Mouse (Mus musculus) forebrain, embryonic 10.5 days (tissue): Measurements from ENCODE around the gene Tmem139. TPM values are rescaled to one million over a fixed set of nuclear protein-coding genes. Genes with fewer than 3 reads are reported as not detected.

Experiments used
- DNase-seq: peaks from one replicate; pipeline ENCODE4 v3.0.0-alpha.2; 2017; ENCODE audit warnings: low spot score; ENCODE audit errors: extremely low spot score
- H3K27ac ChIP-seq: fragments of 300-500 bp; sonication (generic); 2 replicates; pipeline ENCODE4 v1.5.1; 2016; ENCODE audit warnings: mild to moderate bottlenecking
- H3K27me3 ChIP-seq: fragments of 300-500 bp; sonication (generic); 2 replicates; pipeline ENCODE4 v1.6.1; 2016; ENCODE audit warnings: mild to moderate bottlenecking; ENCODE audit not compliant: poor library complexity, severe bottlenecking
- H3K36me3 ChIP-seq: fragments of 300-500 bp; sonication (generic); replicated peaks from 2 replicates; pipeline ENCODE4 v1.6.1; 2016; ENCODE audit warnings: mild to moderate bottlenecking, moderate library complexity
- H3K4me1 ChIP-seq: fragments of 300-500 bp; sonication (generic); 2 replicates; pipeline ENCODE4 v1.6.1; 2016
- H3K4me3 ChIP-seq: fragments of 300-500 bp; sonication (generic); 2 replicates; pipeline ENCODE4 v1.5.1; 2016; ENCODE audit warnings: mild to moderate bottlenecking, moderate library complexity
- H3K9me3 ChIP-seq: fragments of 300-500 bp; sonication (generic); 2 replicates; pipeline ENCODE4 v1.6.1; 2016; ENCODE audit warnings: mild to moderate bottlenecking, moderate library complexity
- WGBS: fragments of 180-500 bp; shearing (Covaris S2); methylation state at CpG from one replicate; pipeline ENCODE4 v1.1.7; 2016; 5-methylcytosine and 5-hydroxymethylcytosine counted together
- polyA plus RNA-seq: library from polyadenylated mRNA; unstranded; fragments of >200 nt; fragmentation: Nextera tagmentation; extraction: Ambion mirVana; gene quantifications from 2 replicates; pipeline ENCODE4 v1.2.1, GENCODE M21; 2016

Tmem139 gene
- polyA plus RNA-seq, 1 experiment from 2014 or later: 0.41 TPM

DNA sequence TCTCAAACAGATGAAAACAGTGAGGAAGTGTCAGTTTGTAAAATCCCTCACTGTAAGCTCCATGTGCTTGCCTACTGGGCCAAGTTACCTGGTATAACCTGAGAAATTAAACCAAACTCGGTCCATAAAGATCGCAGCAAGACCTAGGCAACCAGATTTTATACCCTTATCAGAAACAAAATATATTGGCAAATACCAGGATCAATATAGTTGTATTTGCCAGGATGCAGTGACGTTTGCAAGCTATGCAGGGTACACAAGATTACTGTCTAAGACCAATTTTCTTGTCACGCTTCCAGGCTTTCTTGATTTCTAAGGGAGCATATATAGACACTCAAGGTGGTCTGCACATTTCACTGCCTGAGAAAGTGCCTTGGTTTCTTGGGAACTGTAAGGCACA, 10.0 kb upstream of the Tmem139 start:
- DNase-seq: no peak
- Histone ChIP-seq H3K9me3 (no peaks in the 10 kb centered on the region), H3K36me3 (no peaks in the 10 kb centered on the region), H3K27me3 (peaks cover 13% of the 10 kb centered on the region), H3K27ac (no peak overlapping the region), H3K4me3 (no peak overlapping the region), H3K4me1 (no peaks in the 10 kb centered on the region)
- 85% methylated on average over 4 of the region's 4 CpGs for WGBS

GRCm38 (mm10) chr6:42253103-42253502, 8.7 kb upstream of the Tmem139 start:
- WGBS: 80% methylated on average over 2 of the region's 2 CpGs
- H3K27ac ChIP-seq: no peak overlapping the region
- no peak overlapping the region for H3K4me3 ChIP-seq
- DNase-seq: no peak
- H3K4me1 ChIP-seq: no peaks in the 10 kb centered on the region
- no peaks in the 10 kb centered on the region for H3K27me3 ChIP-seq
- H3K36me3 ChIP-seq: no peaks in the 10 kb centered on the region
- no peaks in the 10 kb centered on the region for H3K9me3 ChIP-seq

GRCm38 (mm10) chr6:42257303-42257863, 4.4 kb upstream of the Tmem139 start:
- Histone ChIP-seq H3K27me3 (peaks cover 10% of the 10 kb centered on the region; the same call in 1 of the 2 replicates), H3K36me3 (no peaks in the 10 kb centered on the region), H3K9me3 (no peaks in the 10 kb centered on the region), H3K4me1 (peaks cover 10% of the 10 kb centered on the region), H3K4me3 (no peak overlapping the region), H3K27ac (no peak overlapping the region)
- WGBS: 19% methylated on average over 11 of the region's 11 CpGs
- DNase-seq: peak; percentile 58

GRCm38 (mm10) chr6:42260430-42260829, 1.3 kb upstream of the Tmem139 start:
- H3K4me1 ChIP-seq: peaks cover 15% of the 10 kb centered on the region
- WGBS: 82% methylated on average over 6 of the region's 6 CpGs
- H3K9me3 ChIP-seq: no peaks in the 10 kb centered on the region
- H3K4me3 ChIP-seq: no peak overlapping the region
- no peak for DNase-seq
- no peaks in the 10 kb centered on the region for H3K36me3 ChIP-seq
- H3K27ac ChIP-seq: no peak overlapping the region
- H3K27me3 ChIP-seq: peaks cover 18% of the 10 kb centered on the region; the same call in 1 of the 2 replicates

- Histone ChIP-seq H3K27ac (peak within 1 kb of the TSS; percentile 98), H3K4me3 (peak within 1 kb of the TSS; percentile 85), H3K27me3 (peaks cover 18% of the 10 kb centered on the region; the same call in 1 of the 2 replicates), H3K9me3 (no peaks in the 10 kb centered on the region), H3K4me1 (peaks cover 31% of the 10 kb centered on the region), H3K36me3 (peaks cover 27% of the 10 kb centered on the region)
- DNase-seq: peak; percentile 98
- 1% methylated on average over 51 of the region's 51 CpGs for WGBS
These were observed 3.0 kb downstream of the Tmem139 start, which contains the start of gene Casp2 for GRCm38 (mm10) chr6:42264626-42265312. Gene Casp2, plus strand, starts transcription at chr6:42264985.

DNA sequence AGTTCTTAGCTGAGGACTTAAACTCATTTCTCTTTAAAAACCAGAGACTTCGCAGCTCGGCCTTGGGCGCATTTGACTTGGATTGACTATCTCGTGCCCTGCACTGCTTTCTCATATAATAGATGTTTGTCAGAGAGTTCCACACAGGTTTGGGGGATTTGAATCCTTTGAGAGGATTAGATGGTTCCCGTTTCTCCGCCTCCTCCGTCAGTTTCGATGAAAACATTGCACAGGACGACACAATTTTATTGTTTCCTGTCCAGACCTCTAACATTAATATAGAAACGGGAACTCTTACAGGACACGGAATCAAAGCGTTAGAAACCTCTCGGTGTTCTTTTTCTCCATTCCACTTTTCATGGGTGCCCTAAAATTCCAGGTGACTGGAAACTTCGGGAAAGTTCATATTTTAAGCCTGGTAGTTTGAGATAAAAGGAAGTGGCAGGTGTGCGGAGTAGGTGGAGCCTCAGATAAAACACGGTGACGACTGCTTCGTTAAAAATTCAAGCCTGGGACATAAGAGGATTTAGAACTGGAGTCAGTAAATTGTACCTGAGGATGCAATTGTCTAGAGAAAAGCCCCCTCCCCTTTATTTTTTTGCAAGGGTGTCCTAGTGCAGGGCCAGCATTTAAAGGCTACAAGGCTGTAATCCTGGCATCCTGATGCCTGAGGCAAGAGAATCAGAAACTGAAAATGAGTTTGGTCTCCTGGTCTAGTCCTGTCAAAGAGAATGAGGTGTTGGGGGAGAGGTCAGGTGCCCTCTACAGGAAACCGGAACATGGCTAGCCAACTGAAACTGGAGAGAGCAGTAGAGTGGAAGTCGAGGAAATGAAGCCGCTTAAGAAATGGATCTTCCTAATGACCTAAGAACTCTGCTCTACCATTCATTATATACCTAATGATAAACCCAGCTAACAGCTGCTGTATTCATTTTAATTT, 3.9 kb downstream of the Tmem139 start:
- Histone ChIP-seq H3K4me3 (peak overlapping the region; percentile 85), H3K27me3 (peaks cover 18% of the 10 kb centered on the region; the same call in 1 of the 2 replicates), H3K9me3 (no peaks in the 10 kb centered on the region), H3K4me1 (peaks cover 31% of the 10 kb centered on the region), H3K36me3 (peaks cover 36% of the 10 kb centered on the region), H3K27ac (peak overlapping the region; percentile 98)
- 1% methylated on average over 21 of the region's 21 CpGs for WGBS
- DNase-seq: no peak

- H3K4me1 ChIP-seq: peaks cover 16% of the 10 kb centered on the region
- no peak overlapping the region for H3K27ac ChIP-seq
- no peaks in the 10 kb centered on the region for H3K9me3 ChIP-seq
- H3K36me3 ChIP-seq: peaks cover 88% of the 10 kb centered on the region
- H3K27me3 ChIP-seq: no peaks in the 10 kb centered on the region
- no peak for DNase-seq
- H3K4me3 ChIP-seq: no peak overlapping the region
These were observed 9.0 kb downstream of the Tmem139 start for GRCm38 (mm10) chr6:42270817-42271216.

DNA sequence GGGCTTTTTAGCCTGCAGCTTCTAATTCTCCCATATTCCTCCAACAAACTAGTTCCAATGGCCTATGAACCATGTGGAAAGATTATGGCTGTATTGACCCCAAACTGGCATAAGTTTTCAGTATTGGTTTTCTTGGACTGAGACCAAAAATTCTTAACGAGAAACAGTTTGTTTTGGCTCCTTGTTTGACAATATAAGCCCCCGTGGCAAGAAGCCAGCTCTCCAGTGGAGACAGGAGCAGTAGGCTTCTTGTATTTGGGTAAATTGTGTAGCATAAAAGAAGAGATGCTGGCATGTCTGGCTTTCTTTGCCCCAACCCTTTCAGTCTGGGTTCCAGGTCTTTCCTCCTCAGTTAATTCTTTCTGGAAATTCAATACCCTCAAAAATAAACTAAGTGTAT, 14.4 kb downstream of the Tmem139 start:
- no peaks in the 10 kb centered on the region for H3K4me1 ChIP-seq
- DNase-seq: no peak
- no peaks in the 10 kb centered on the region for H3K9me3 ChIP-seq
- no peak overlapping the region for H3K27ac ChIP-seq
- H3K4me3 ChIP-seq: no peak overlapping the region
- peaks cover 100% of the 10 kb centered on the region for H3K36me3 ChIP-seq
- WGBS: 94% methylated on average over 2 of the region's 2 CpGs
- H3K27me3 ChIP-seq: no peaks in the 10 kb centered on the region

GRCm38 (mm10) chr6:42282865-42283528, 21.2 kb downstream of the Tmem139 start:
- Histone ChIP-seq H3K9me3 (no peaks in the 10 kb centered on the region), H3K27me3 (no peaks in the 10 kb centered on the region), H3K36me3 (peaks cover 91% of the 10 kb centered on the region), H3K4me1 (no peaks in the 10 kb centered on the region), H3K27ac (no peak overlapping the region), H3K4me3 (no peak overlapping the region)
- WGBS: 88% methylated on average over 5 of the region's 5 CpGs
- no peak for DNase-seq

GRCm38 (mm10) chr6:42286448-42286847, 24.7 kb downstream of the Tmem139 start, which contains the start of gene Clcn1:
Gene Clcn1, plus strand, starts transcription at chr6:42286685.
- H3K27ac ChIP-seq: no peak within 1 kb of the TSS
- DNase-seq: no peak
- H3K4me1 ChIP-seq: no peaks in the 10 kb centered on the region
- peaks cover 74% of the 10 kb centered on the region for H3K36me3 ChIP-seq
- WGBS: 96% methylated on average over 5 of the region's 5 CpGs
- no peaks in the 10 kb centered on the region for H3K9me3 ChIP-seq
- no peaks in the 10 kb centered on the region for H3K27me3 ChIP-seq
- no peak within 1 kb of the TSS for H3K4me3 ChIP-seq

GRCm38 (mm10) chr6:42287562-42287961, 25.8 kb downstream of the Tmem139 start:
- H3K4me3 ChIP-seq: no peak overlapping the region
- no peaks in the 10 kb centered on the region for H3K4me1 ChIP-seq
- no peak overlapping the region for H3K27ac ChIP-seq
- peaks cover 73% of the 10 kb centered on the region for H3K36me3 ChIP-seq
- no peaks in the 10 kb centered on the region for H3K9me3 ChIP-seq
- DNase-seq: no peak
- H3K27me3 ChIP-seq: no peaks in the 10 kb centered on the region

- H3K36me3 ChIP-seq: peaks cover 78% of the 10 kb centered on the region
- H3K27ac ChIP-seq: no peak overlapping the region
- DNase-seq: no peak
- no peaks in the 10 kb centered on the region for H3K27me3 ChIP-seq
- 89% methylated on average over 6 of the region's 6 CpGs for WGBS
- no peaks in the 10 kb centered on the region for H3K4me1 ChIP-seq
- no peak overlapping the region for H3K4me3 ChIP-seq
- H3K9me3 ChIP-seq: no peaks in the 10 kb centered on the region
These were observed 31.6 kb downstream of the Tmem139 start for GRCm38 (mm10) chr6:42293327-42293726.
